Mouse (Mus musculus) testis, postnatal 14 days (tissue): ENCODE results near the gene Tmppe.

ENCODE experiments used
- DNase-seq: peaks from one replicate; pipeline ENCODE4 v3.0.0; 2021; ENCODE audit warnings: low spot score

The Tmppe gene

GRCm38 (mm10) chr9:114443351-114443750 is 42.4 kb downstream of the Tmppe start:
- DNase-seq: no peak

GRCm38 (mm10) chr9:114446887-114447286 is 46.0 kb downstream of the Tmppe start:
- DNase-seq: no peak

- no peak for DNase-seq
Observed at GRCm38 (mm10) chr9:114448700-114449099, 47.8 kb downstream of the Tmppe start.

- DNase-seq: no peak
Observed at GRCm38 (mm10) chr9:114449120-114449754, 48.3 kb downstream of the Tmppe start.

- no peak for DNase-seq
Observed at GRCm38 (mm10) chr9:114451615-114452014, 50.7 kb downstream of the Tmppe start.

GRCm38 (mm10) chr9:114452418-114452817 is 51.5 kb downstream of the Tmppe start:
- DNase-seq: no peak

GRCm38 (mm10) chr9:114455420-114455819 is 54.5 kb downstream of the Tmppe start:
- DNase-seq: no peak
